Mouse (Mus musculus): ENCODE data around the gene Brd1. TPM values are rescaled to one million over a fixed set of nuclear protein-coding genes. Genes with fewer than 3 reads are reported as not detected.
"Not testable (repeated sequence)": the region's sequence is repeated elsewhere in the genome, so short reads cannot be mapped to it uniquely, and the experiment has no call there.

Gene Brd1
- polyA plus RNA-seq, 1 experiment from 2014 or later: 21.7 TPM

- 86% methylated on average over 5 of the region's 5 CpGs for WGBS
- H3K36me3 ChIP-seq: peaks cover 80% of the 10 kb centered on the region
Measured at GRCm38 (mm10) chr15:88725036-88725435, 9.0 kb downstream of the Brd1 start.

GRCm38 (mm10) chr15:88724311-88724710 lies 9.7 kb downstream of the Brd1 start:
- ATAC-seq (ENCODE audit: insufficient number of reproducible peaks, low FRiP score, low TSS enrichment, low read depth): no peak
- H3K4me1 ChIP-seq: 0 out of 2 replicates have a peak, but pooled peaks cover 2% of the 10 kb centered on the region
- peaks cover 77% of the 10 kb centered on the region for H3K36me3 ChIP-seq
- H3K4me3 ChIP-seq: no peak overlapping the region
- no peak overlapping the region for H3K27ac ChIP-seq
- no peak overlapping the region for H3K4me2 ChIP-seq
- no peaks in the 10 kb centered on the region for H3K9me3 ChIP-seq
- no peaks in the 10 kb centered on the region for H3K27me3 ChIP-seq
- 79% methylated on average over 7 of the region's 7 CpGs for WGBS
- H3K9ac ChIP-seq: no peak overlapping the region

More at GRCm38 (mm10) chr15:88725036-88725435, 9.0 kb downstream of the Brd1 start:
- Histone ChIP-seq H3K27me3 (no peaks in the 10 kb centered on the region), H3K27ac (no peak overlapping the region), H3K4me1 (0 out of 2 replicates have a peak, but pooled peaks cover 2% of the 10 kb centered on the region), H3K9me3 (no peaks in the 10 kb centered on the region), H3K4me2 (no peak overlapping the region), H3K9ac (no peak overlapping the region), H3K4me3 (no peak overlapping the region)
- ATAC-seq (ENCODE audit: insufficient number of reproducible peaks, low FRiP score, low TSS enrichment, low read depth): no peak

- no peaks in the 10 kb centered on the region for H3K27me3 ChIP-seq
- ATAC-seq (ENCODE audit: insufficient number of reproducible peaks, low FRiP score, low TSS enrichment, low read depth): no peak
- no peak overlapping the region for H3K4me2 ChIP-seq
- H3K36me3 ChIP-seq: peaks cover 76% of the 10 kb centered on the region
- WGBS: 84% methylated on average over 6 of the region's 6 CpGs
- H3K9ac ChIP-seq: no peak overlapping the region
- no peak overlapping the region for H3K4me3 ChIP-seq
- H3K4me1 ChIP-seq: 0 out of 2 replicates have a peak, but pooled peaks cover 2% of the 10 kb centered on the region
- H3K9me3 ChIP-seq: no peaks in the 10 kb centered on the region
- H3K27ac ChIP-seq: no peak overlapping the region
Measured at GRCm38 (mm10) chr15:88723205-88723604, 10.8 kb downstream of the Brd1 start.

GRCm38 (mm10) chr15:88717239-88717638 lies 16.8 kb downstream of the Brd1 start:
- Histone ChIP-seq H3K9ac (no peak overlapping the region), H3K4me1 (peaks cover 7% of the 10 kb centered on the region), H3K4me3 (no peak overlapping the region), H3K36me3 (peaks cover 84% of the 10 kb centered on the region), H3K9me3 (no peaks in the 10 kb centered on the region), H3K27me3 (no peaks in the 10 kb centered on the region), H3K27ac (no peak overlapping the region), H3K4me2 (no peak overlapping the region)
- no peak for ATAC-seq (ENCODE audit: insufficient number of reproducible peaks, low FRiP score, low TSS enrichment, low read depth)
- 43% methylated on average over 9 of the region's 9 CpGs for WGBS

- Histone ChIP-seq H3K9ac (no peak overlapping the region), H3K4me3 (no peak overlapping the region), H3K27me3 (no peaks in the 10 kb centered on the region), H3K36me3 (peaks cover 84% of the 10 kb centered on the region), H3K27ac (no peak overlapping the region), H3K9me3 (no peaks in the 10 kb centered on the region), H3K4me2 (no peak overlapping the region), H3K4me1 (peaks cover 7% of the 10 kb centered on the region)
- no peak for ATAC-seq (ENCODE audit: insufficient number of reproducible peaks, low FRiP score, low TSS enrichment, low read depth)
Measured at GRCm38 (mm10) chr15:88716350-88716749, 17.7 kb downstream of the Brd1 start.

- Histone ChIP-seq H3K9ac (no peak overlapping the region), H3K4me3 (no peak overlapping the region), H3K27ac (no peak overlapping the region), H3K27me3 (no peaks in the 10 kb centered on the region), H3K36me3 (peaks cover 94% of the 10 kb centered on the region), H3K9me3 (no peaks in the 10 kb centered on the region), H3K4me1 (peaks cover 7% of the 10 kb centered on the region), H3K4me2 (no peak overlapping the region)
- 85% methylated on average over 6 of the region's 6 CpGs for WGBS
- ATAC-seq (ENCODE audit: insufficient number of reproducible peaks, low FRiP score, low TSS enrichment, low read depth): no peak
Measured at GRCm38 (mm10) chr15:88714021-88714589, 19.9 kb downstream of the Brd1 start.

DNA sequence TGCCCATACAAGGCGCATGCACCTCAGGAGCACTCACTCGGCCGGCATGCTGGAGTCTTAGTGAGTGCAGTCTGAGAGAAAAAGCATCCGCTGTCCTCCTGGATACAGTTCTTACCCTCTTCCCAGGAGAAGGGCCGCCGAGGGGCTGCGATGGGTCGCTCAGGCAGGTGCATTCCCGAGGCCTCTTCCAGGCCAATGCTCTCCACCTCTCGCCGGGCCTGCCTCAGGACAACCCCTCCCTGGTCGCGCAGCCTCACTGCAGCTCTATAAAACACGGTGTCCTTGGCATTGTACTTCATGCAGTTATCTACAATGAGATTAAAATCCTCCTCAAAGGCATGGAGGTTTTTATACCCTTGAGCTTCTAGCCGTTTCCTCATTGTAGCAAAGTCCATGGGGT lies 21.5 kb downstream of the Brd1 start:
- Histone ChIP-seq H3K4me2 (no peak overlapping the region), H3K4me1 (0 out of 2 replicates have a peak, but pooled peaks cover 3% of the 10 kb centered on the region)
- 94% methylated on average over 15 of the region's 15 CpGs for WGBS

DNA sequence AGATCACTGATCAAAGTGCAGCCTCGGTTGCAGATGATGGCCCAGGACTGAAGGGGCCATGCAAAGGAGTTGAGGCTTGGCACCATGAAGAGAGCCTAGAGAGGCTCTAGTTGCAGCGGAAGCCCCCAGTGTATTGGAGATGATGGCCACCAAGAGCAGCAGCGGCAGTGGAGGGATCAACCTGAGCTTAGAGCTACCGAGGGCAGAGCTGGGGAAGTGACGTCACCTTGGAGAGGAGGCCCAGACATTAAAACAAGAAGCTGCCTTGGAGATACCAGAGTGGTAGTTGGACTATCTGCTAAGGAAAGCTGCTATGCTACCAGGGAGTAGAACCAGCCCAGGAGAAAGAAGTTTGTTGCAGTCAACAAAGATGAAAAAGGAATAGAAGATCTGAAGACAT lies 24.2 kb downstream of the Brd1 start:
- no peak overlapping the region for H3K4me3 ChIP-seq
- no peaks in the 10 kb centered on the region for H3K9me3 ChIP-seq
- WGBS: 94% methylated on average over 5 of the region's 5 CpGs
- H3K27ac ChIP-seq: no peak overlapping the region
- ATAC-seq (ENCODE audit: insufficient number of reproducible peaks, low FRiP score, low TSS enrichment, low read depth): no peak
- H3K9ac ChIP-seq: no peak overlapping the region
- peaks cover 97% of the 10 kb centered on the region for H3K36me3 ChIP-seq
- H3K4me2 ChIP-seq: no peak overlapping the region
- H3K27me3 ChIP-seq: no peaks in the 10 kb centered on the region
- H3K4me1 ChIP-seq: no peaks in the 10 kb centered on the region

More for the DNA sequence above, 21.5 kb downstream of the Brd1 start:
- Histone ChIP-seq H3K9me3 (no peaks in the 10 kb centered on the region), H3K27ac (no peak overlapping the region), H3K9ac (no peak overlapping the region), H3K36me3 (peaks cover 97% of the 10 kb centered on the region), H3K4me3 (no peak overlapping the region), H3K27me3 (no peaks in the 10 kb centered on the region)
- no peak for ATAC-seq (ENCODE audit: insufficient number of reproducible peaks, low FRiP score, low TSS enrichment, low read depth)

GRCm38 (mm10) chr15:88708657-88709511 lies 25.1 kb downstream of the Brd1 start:
- WGBS: 81% methylated on average over 13 of the region's 13 CpGs
- no peak overlapping the region for H3K4me3 ChIP-seq
- ATAC-seq (ENCODE audit: insufficient number of reproducible peaks, low FRiP score, low TSS enrichment, low read depth): no peak
- no peak overlapping the region for H3K27ac ChIP-seq
- no peak overlapping the region for H3K9ac ChIP-seq
- H3K9me3 ChIP-seq: no peaks in the 10 kb centered on the region
- H3K4me1 ChIP-seq: no peaks in the 10 kb centered on the region
- H3K27me3 ChIP-seq: no peaks in the 10 kb centered on the region
- H3K36me3 ChIP-seq: peaks cover 98% of the 10 kb centered on the region
- no peak overlapping the region for H3K4me2 ChIP-seq

DNA sequence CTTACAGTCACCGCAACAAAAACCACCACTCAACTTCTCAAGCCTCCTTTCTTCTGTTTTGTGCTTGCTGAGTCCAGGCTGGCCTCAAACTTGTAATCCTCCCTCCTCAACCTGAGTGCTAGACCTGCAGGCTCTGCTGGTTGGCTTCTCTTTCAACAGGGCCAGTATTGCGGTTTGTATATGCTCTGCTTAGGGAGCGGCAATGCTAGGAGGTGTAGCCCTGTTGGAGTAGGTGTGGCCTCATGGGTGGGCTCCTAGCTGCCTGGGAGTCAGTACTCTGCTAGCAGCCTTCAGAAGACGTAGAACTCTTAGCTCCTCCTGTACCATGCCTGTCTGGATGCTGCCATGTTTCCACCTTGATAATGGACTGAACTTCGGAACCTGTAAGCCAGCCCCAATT lies 25.8 kb downstream of the Brd1 start:
- Histone ChIP-seq H3K36me3 (peaks cover 98% of the 10 kb centered on the region), H3K27ac (no peak overlapping the region), H3K4me3 (no peak overlapping the region), H3K4me2 (no peak overlapping the region), H3K27me3 (no peaks in the 10 kb centered on the region), H3K4me1 (no peaks in the 10 kb centered on the region), H3K9ac (no peak overlapping the region), H3K9me3 (no peaks in the 10 kb centered on the region)
- no peak for ATAC-seq (ENCODE audit: insufficient number of reproducible peaks, low FRiP score, low TSS enrichment, low read depth)
- 91% methylated on average over 5 of the region's 5 CpGs for WGBS

DNA sequence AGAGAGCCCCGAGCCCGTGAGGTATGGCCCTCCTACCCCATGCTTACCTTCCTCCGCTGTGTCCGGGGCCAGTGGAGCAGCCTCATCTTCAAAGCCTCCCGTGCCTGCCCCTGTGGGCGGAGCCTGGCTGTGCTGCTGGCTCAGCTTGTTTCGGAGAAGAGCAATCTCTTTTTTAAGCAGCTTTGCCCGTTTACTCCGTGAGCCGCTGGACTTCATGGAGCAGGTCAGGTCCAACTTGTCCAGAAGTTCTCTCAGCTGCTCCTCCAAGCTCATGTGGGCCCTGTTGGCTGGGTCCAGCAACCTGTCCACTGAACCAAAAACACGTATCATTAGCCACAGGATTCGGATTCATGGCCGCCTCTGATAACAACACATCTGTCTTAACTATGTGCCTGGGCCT lies 27.0 kb downstream of the Brd1 start:
- H3K27ac ChIP-seq; H3K27me3 ChIP-seq; H3K9me3 ChIP-seq; ATAC-seq (ENCODE audit: insufficient number of reproducible peaks, low FRiP score, low TSS enrichment, low read depth); H3K4me2 ChIP-seq; H3K4me3 ChIP-seq; H3K4me1 ChIP-seq; H3K9ac ChIP-seq: not testable (repeated sequence)
- WGBS: 61% methylated on average over 13 of the region's 13 CpGs
- H3K36me3 ChIP-seq: peaks cover 94% of the 10 kb centered on the region

DNA sequence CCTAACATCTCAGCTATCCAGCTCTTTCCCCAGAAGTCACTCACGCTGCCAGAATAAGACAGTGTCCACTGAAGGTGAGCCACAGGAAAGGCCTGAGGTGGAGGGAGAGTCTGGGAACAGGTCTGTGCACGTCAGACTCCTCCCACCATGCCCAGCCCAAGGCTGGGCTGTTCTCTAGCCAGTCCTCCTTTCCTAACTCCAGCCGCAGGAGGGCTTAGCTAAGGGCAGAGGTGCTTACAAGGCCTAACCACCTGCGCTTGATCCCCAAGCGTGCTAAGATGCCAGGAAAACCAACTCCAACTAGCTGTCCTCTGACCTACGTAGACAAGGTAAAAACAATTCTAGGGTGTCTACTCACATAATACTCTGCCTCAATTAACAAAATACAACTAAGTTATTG lies 27.7 kb downstream of the Brd1 start:
- no peaks in the 10 kb centered on the region for H3K4me1 ChIP-seq
- no peak for ATAC-seq (ENCODE audit: insufficient number of reproducible peaks, low FRiP score, low TSS enrichment, low read depth)
- H3K4me2 ChIP-seq: no peak overlapping the region
- no peaks in the 10 kb centered on the region for H3K9me3 ChIP-seq
- peaks cover 94% of the 10 kb centered on the region for H3K36me3 ChIP-seq
- WGBS: 86% methylated on average over 6 of the region's 6 CpGs
- H3K27me3 ChIP-seq: no peaks in the 10 kb centered on the region
- H3K27ac ChIP-seq: no peak overlapping the region
- no peak overlapping the region for H3K9ac ChIP-seq
- no peak overlapping the region for H3K4me3 ChIP-seq
